In the genomic region with DNA sequence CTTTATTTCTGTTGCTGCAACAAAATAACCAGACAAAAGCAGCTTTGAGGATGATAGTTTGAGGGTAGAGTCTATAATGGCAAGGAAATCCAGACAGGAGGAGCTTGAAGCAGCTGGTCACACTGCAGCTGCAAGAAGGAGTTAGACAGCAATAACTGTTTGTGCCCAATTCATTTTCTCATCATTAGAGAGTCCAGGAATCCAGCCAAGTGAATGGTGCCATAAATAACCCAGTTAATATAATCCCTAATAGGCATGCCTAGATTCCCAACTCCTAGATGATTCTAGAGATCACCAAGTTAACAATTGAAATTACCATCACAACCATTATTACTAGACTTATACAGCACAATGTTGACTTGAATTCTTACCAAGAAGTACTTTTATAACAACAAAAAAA, we compare ENCODE assay signal across 18 mouse cellular contexts.
"Had no signal": no experiment of that assay in that cellular context is flagged by ENCODE, and none has a peak within 500 bp of the region (broad histone marks: within the 10 kb centered on the region; RNA-seq: fewer than 3 reads in every experiment).

No protein-coding gene starts in this region.

- H3K27ac ChIP-seq: lung, embryonic 15.5 days; macrophage; midbrain, embryonic 13.5 days; midbrain, embryonic 15.5 days; neural tube, embryonic 12.5 days; stomach, embryonic 15.5 days; stomach, postnatal 0 days had no signal

- DNase-seq: liver, postnatal 0 days; lung, adult 2 months; lung, postnatal 14 days; lung, postnatal 36 days; right cerebral cortex, postnatal 14 days; thymus, adult 2 months; thymus, postnatal 25 days; thymus, postnatal 4 days had no signal

- H3K9ac ChIP-seq: liver, postnatal 0 days; lung, embryonic 15.5 days; midbrain, embryonic 13.5 days; midbrain, embryonic 15.5 days; neural tube, embryonic 12.5 days; stomach, embryonic 15.5 days had no signal

- H3K4me2 ChIP-seq: lung, embryonic 15.5 days; midbrain, embryonic 11.5 days; midbrain, embryonic 13.5 days; midbrain, embryonic 15.5 days; neural tube, embryonic 12.5 days; stomach, embryonic 15.5 days had no signal

- H3K27me3 ChIP-seq: lung, embryonic 15.5 days; megakaryocyte, embryonic 14.5 days; midbrain, embryonic 13.5 days; midbrain, embryonic 15.5 days; neural tube, embryonic 12.5 days; stomach, embryonic 15.5 days had no signal

- H3K4me1 ChIP-seq: lung, embryonic 15.5 days; megakaryocyte, embryonic 14.5 days; midbrain, embryonic 13.5 days; midbrain, embryonic 15.5 days; neural tube, embryonic 12.5 days; stomach, embryonic 15.5 days had no signal

- H3K9me3 ChIP-seq: lung, embryonic 15.5 days; megakaryocyte, embryonic 14.5 days; midbrain, embryonic 13.5 days; midbrain, embryonic 15.5 days; neural tube, embryonic 12.5 days; stomach, embryonic 15.5 days had no signal

- ATAC-seq: liver, postnatal 0 days; lung, postnatal 0 days; midbrain, embryonic 13.5 days; midbrain, embryonic 15.5 days had no signal

- H3K4me3 ChIP-seq: lung, embryonic 15.5 days; megakaryocyte, embryonic 14.5 days; midbrain, embryonic 13.5 days; midbrain, embryonic 15.5 days; neural tube, embryonic 12.5 days; stomach, embryonic 15.5 days had no signal

- H3K36me3 ChIP-seq: lung, embryonic 15.5 days; midbrain, embryonic 13.5 days; midbrain, embryonic 15.5 days; neural tube, embryonic 12.5 days; stomach, embryonic 15.5 days had no signal
